Mouse (Mus musculus) gastrocnemius, adult 2 months (tissue): ENCODE data around the gene Hhipl1. TPM values are rescaled to one million over a fixed set of nuclear protein-coding genes. Genes with fewer than 3 reads are reported as not detected.
A peak's percentile ranks its signal among the peaks of the same experiment; 100 is the strongest.

ENCODE experiments used
- DNase-seq: peaks from one replicate; pipeline ENCODE4 v3.0.0; 2022
- H3K27ac ChIP-seq: fragments of 200-600 bp; 2 replicates; pipeline ENCODE4 v1.8.1; 2022; ENCODE audit warnings: mild to moderate bottlenecking
- H3K4me3 ChIP-seq: fragments of 200-600 bp; 2 replicates; pipeline ENCODE4 v1.8.1; 2022; ENCODE audit warnings: mild to moderate bottlenecking, moderate library complexity
- CTCF ChIP-seq: fragments of 200-600 bp; IDR thresholded peaks from 2 replicates; pipeline ENCODE4 v1.8.1; 2022; ENCODE audit warnings: antibody characterized with exemption, mild to moderate bottlenecking, moderate library complexity
- intact Hi-C: fragments of 180-260 bp; cut with DNase I; formaldehyde crosslinking; loops from one replicate; pipeline ENCODE4 v1.15.1; 2025
- total RNA-seq, 2 experiments: library from RNA; stranded (reverse); gene quantifications; 2 replicates each; pipeline ENCODE4 v1.2.3; 2021

The Hhipl1 gene
- total RNA-seq, 2 experiments from 2014 or later: 0.66 to 1.1 TPM

DNA sequence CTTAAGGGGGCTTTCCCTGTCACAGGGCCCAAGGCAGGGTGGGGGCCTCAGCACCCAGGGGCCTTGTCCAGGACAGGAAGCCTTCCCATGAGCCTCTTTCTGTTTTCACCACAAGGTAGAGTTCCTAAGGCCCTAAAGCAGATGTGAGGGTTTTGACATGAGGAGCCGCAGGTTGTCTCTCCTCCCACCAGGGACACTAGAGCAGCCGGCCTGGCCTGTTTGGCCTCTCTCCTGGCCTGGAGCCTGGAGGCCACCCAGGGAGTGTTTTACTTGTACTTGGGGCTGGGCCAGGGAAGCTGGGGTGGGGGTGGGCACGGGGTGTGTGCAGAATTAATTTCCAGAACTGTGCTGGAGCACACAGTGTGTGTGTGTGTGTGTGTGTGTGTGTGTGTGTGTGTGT, 59.3 kb downstream of the Hhipl1 start:
- peak; percentile 85 for DNase-seq
- intact Hi-C loops: no loop called here
- Histone ChIP-seq H3K4me3 (no peak overlapping the region), H3K27ac (peak overlapping the region; percentile 67)
- TF ChIP-seq CTCF: peak; percentile 53

DNA sequence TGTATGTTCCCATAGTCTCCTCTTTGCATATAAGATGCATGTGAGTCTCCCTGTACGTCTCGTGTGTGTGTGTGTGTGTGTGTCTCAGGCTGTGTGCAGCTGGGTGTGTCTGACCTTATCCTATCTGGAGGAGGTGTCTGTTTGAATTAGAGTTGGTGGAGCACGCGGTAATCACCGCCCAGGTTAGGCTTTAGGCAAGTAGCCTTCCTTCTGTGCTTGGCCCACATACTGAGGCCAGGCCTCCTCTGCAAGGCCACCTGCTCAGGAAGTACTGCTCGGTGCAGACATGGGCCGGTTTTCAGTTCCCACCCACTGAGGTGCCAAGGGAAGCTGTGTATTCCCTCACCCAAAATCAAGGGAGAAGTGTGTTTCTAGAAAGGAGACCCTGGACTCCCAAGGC, 59.8 kb downstream of the Hhipl1 start:
- intact Hi-C loops: no loop called here
- Histone ChIP-seq H3K27ac (peak overlapping the region; percentile 62), H3K4me3 (no peak overlapping the region)
- no peak for TF ChIP-seq CTCF
- no peak for DNase-seq

DNA sequence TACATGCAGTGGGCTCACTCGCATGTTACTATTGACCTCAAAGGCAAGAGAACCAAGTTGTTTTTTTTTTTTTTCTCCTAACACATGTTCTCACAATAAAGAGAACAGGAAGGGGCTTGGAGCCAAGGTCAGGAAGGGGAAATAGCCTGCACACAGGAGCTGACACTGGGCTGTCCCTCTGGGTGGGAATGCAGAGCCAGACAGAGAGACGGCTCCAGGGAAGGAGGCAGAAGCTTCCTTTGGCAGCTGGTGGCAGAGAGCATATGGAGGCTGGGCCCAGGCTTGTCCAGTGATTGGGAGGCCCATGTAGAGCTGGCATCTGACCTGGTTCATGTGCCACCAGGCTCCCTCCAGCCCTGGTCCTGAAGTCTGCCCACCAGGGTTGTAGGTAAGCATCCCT, 61.8 kb downstream of the Hhipl1 start:
- peak overlapping the region; percentile 59 for H3K27ac ChIP-seq
- DNase-seq: peak; percentile 39
- no peak overlapping the region for H3K4me3 ChIP-seq
- TF ChIP-seq CTCF: no peak
- intact Hi-C loops: no loop called here

DNA sequence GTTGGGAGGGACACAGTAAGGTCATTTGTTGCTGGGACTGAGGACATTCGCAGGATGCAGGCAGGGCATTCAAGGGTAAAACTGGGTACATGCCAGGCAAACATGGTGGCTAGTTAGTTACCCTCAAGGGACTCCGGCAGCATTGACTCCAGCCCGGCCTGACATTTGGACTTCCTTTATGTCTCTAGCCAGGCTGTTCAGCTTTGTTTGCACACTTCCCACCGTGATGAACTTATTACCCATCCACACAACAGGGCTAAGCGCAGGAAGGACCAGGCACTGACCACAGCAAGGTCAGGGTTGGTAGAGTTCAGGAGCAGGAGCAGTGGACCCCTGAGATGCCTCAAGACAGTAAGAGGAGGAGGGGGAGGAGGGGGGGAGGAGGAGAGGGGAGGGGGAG, 62.9 kb downstream of the Hhipl1 start:
- TF ChIP-seq CTCF: no peak
- DNase-seq: no peak
- no peak overlapping the region for H3K4me3 ChIP-seq
- peak overlapping the region; percentile 59 for H3K27ac ChIP-seq
- intact Hi-C loops: no loop called here

DNA sequence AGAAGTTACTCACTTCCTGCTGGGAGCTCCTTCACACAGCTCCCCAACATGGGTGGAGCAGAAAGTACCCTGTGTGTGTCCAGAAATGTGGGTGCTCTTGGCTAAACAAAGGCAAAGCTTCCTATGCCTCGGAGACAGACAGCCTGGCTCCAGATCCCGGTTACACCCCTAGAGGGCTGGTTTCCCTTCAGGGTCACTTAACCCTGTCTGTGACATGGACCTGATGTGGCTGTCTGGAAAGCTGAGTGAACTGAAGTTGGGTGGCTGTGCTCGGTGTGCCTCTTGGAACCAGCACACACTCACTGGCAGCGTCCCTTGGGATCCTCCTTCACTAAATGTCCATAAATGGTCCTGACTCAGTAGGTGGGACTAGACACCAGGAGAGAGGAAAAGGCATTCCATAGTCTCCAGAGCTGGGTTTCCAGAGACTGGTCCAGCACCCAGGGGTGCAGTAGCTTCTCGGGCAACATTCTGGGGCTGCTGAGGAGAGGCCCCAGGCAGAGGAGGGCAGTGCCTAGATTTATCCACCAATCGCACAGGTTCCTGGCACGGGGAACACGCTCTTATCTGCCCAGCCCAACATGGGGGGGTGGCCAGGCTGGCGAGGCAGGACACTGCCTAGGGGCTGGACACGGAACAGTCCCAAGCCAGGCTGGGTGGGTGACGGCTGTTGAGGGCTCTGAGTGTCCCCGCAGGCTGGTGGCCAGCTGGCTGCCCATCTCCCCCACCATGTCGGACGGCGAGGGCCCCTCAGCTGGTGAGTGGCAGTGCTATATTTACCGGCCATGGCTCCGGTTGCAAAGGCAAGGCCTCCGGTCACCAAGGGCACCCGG, 64.7 kb downstream of the Hhipl1 start, which contains the start of gene Eml1:
Gene Eml1, plus strand, starts transcription at position 362 of the 833 bp plus-strand sequence.
- Histone ChIP-seq H3K4me3 (peak within 1 kb of the TSS; percentile 71), H3K27ac (peak within 1 kb of the TSS; percentile 98)
- intact Hi-C loops: no loop called here
- peak; percentile 2; the same call in 1 of the 2 replicates for TF ChIP-seq CTCF
- DNase-seq: peak; percentile 81

DNA sequence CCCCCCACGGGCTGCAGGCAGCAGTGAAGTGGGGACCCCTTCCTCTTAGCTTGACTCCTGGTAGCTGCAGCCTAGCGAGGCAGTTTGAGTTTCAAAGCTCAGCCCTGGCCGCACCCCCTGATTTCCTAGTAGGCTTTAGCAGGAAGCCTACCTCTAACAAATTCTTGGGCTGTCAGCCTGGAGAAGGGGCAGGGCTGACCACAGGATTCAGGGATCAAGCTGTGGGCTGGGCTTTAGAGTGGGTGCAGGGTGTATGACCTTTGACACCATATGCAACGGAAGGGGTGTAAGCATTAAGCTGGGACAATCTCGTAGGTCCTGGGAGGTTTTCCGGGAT, 65.3 kb downstream of the Hhipl1 start:
- no peak for TF ChIP-seq CTCF
- Histone ChIP-seq H3K27ac (peak overlapping the region; percentile 98), H3K4me3 (peak overlapping the region; percentile 71)
- intact Hi-C loops: no loop called here
- DNase-seq: no peak

DNA sequence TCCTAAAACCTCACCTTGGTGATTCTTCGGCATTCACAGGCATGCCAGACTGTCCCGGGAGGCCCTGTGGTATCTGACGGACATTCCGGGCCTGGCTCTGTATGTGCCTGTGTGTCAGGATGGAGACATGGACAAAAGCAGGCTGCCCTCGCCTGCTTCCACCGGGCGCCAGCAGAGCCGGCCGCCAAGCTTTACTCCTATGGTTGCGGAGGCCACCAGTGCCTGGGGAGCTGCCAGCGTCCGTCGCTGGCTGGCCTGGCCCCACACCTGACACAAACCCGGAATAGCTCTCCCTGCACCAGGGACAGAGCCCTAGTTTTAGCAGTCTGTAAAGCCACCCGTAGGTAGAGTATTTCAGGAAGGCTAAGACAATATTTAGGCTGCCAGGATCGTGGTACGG, 66.2 kb downstream of the Hhipl1 start:
- no peak for TF ChIP-seq CTCF
- intact Hi-C loops: loop anchor here (2.0 kb wide), 1 partner anchor 15 kb away; no protein-coding TSS in a partner anchor
- peak; percentile 91 for DNase-seq
- H3K27ac ChIP-seq: peak overlapping the region; percentile 98
- H3K4me3 ChIP-seq: peak overlapping the region; percentile 71

DNA sequence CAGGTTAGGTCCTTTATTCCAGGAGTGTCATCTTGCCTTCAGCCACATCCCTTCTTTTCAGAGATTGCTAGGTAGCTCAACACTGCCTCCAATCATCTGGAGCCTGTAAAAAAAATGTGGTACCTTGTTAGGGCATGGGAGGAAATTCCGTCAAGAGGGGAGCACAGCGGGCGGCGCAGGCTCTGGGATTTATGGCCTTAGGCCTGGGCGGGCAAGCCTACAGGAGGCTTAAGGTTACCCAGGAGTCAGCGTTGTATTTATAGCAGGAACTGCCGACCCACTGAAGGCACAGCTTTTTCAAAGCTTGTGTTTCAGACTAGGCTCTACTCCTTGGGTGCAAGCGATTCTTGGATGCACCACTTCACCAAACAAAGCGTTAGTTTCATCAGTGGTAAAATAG, 67.5 kb downstream of the Hhipl1 start:
- no peak for TF ChIP-seq CTCF
- Histone ChIP-seq H3K27ac (peak overlapping the region; percentile 98), H3K4me3 (peak overlapping the region; percentile 71)
- peak; percentile 84 for DNase-seq
- intact Hi-C loops: loop anchor here (2.0 kb wide), 1 partner anchor 13 kb away; no protein-coding TSS in a partner anchor

DNA sequence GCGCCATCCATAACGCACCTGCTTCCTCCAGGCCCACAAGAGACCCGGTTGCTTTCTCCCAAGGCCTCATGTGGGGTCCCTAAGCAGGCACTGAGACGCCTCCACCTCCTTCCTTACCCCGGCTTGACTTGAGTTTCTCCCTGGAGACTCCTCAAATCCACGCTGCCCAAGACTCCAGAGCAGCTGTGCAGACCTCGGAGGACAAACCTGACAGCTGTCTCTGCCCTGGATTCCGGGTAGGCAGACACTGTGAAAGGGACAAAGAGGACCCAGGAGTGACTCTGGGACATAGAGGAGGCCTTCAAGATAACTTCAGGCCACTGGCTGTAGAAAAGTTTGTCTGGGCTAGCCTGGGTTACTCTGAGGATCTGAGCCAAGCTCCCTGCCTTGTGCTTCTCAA, 68.6 kb downstream of the Hhipl1 start:
- DNase-seq: no peak
- H3K4me3 ChIP-seq: peak overlapping the region; percentile 54
- no peak for TF ChIP-seq CTCF
- intact Hi-C loops: no loop called here
- peak overlapping the region; percentile 98 for H3K27ac ChIP-seq

DNA sequence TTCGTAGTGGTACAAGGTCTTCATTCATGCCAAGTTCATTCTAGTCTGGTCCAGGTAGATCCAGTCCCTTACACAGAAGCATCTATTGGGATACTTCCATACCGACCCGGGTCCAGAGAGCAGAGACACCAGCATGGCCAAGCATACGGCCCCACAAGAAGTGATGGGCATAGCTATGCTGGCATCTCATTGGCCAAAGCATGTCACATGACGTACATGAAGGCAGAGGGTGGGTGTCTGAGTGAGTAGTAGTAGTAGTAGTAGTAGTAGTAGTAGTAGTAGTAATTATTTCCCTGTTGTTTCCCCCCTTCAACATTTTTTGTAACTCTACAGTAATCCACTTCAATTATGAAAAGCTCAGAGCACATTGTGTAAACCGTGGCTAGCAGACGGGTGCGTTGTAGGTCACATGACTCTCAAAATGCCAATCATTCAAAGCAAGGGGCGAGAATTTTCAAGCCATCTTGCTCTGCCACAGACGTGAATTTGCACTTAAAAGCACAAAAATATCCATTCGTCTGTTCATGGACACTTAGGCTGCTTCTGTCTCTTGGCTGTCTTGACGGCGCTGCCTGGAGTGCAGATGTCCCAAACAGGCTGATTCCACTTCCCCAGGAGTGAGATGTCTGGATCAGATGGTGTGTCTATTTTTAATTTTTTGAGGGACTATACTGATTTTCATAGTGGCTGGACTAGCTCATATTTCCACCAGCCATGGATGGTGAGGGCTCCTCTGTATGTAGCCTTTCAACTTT, 72.5 kb downstream of the Hhipl1 start:
- TF ChIP-seq CTCF: no peak
- Histone ChIP-seq H3K27ac (peak overlapping the region; percentile 67), H3K4me3 (no peak overlapping the region; the same call in 1 of the 2 replicates)
- DNase-seq: no peak
- intact Hi-C loops: no loop called here

Other genes with a start within 250 kb of the Hhipl1 start
- 100 to 1,000 TPM; 100 to 106 TPM for gene Setd3, start 127.0 kb upstream of the Hhipl1 start, total RNA-seq
- 100 to 1,000 TPM in 1 of 2 experiments, 10 to 100 TPM in 1; 92.4 to 148 TPM for gene Ccnk, start 126.7 kb upstream of the Hhipl1 start, total RNA-seq
- gene Ccdc85c, start 30.8 kb upstream of the Hhipl1 start, total RNA-seq: 10 to 100 TPM; 30.1 to 33.4 TPM
- gene Cyp46a1, start 28.1 kb downstream of the Hhipl1 start, total RNA-seq: under 1 TPM; 0.10 to 0.25 TPM
- 100 to 1,000 TPM in 1 of 2 experiments, 10 to 100 TPM in 1; 93.4 to 111 TPM for gene Eml1, start 64.7 kb downstream of the Hhipl1 start, total RNA-seq
- gene Evl, start 248.4 kb downstream of the Hhipl1 start, total RNA-seq: 10 to 100 TPM in 1 of 2 experiments, 1 to 10 TPM in 1; 10.0 to 17.7 TPM